Mouse (Mus musculus) heart, embryonic 14.5 days (tissue): ENCODE data around the gene Rassf7. TPM values are rescaled to one million over a fixed set of nuclear protein-coding genes. Genes with fewer than 3 reads are reported as not detected.
A peak's percentile ranks its signal among the peaks of the same experiment; 100 is the strongest.

ENCODE experiments used
- ATAC-seq: fragments of 200-750 bp; cut with Nextera tagmentation; 2 replicates; pipeline ENCODE4 v1.8.0; 2017; ENCODE audit warnings: low read depth, moderate TSS enrichment; ENCODE audit not compliant: insufficient number of reproducible peaks, insufficient read depth, low FRiP score
- H3K27ac ChIP-seq, 2 experiments: fragments of 200-500 bp in 1 of 2; fragments of 300-500 bp in 1 of 2; sonication (generic) in 1 of 2; replicated peaks in 1 of 2; 2 replicates each; pipeline ENCODE4 v1.5.1; 2012 to 2014; ENCODE audit warnings: low read depth in 2 of 2, low read length in 2 of 2, control low read depth in 1 of 2, mild to moderate bottlenecking in 1 of 2, mixed read lengths in 1 of 2; ENCODE audit not compliant: control insufficient read depth in 1 of 2, insufficient read depth in 1 of 2
- H3K27me3 ChIP-seq: fragments of 300-500 bp; sonication (generic); 2 replicates; pipeline ENCODE4 v1.6.1; 2014; ENCODE audit warnings: mild to moderate bottlenecking, low read length, control low read depth; ENCODE audit not compliant: control insufficient read depth, insufficient read depth
- H3K36me3 ChIP-seq: fragments of 300-500 bp; sonication (generic); 2 replicates; pipeline ENCODE4 v1.6.1; 2014; ENCODE audit warnings: mild to moderate bottlenecking, control low read depth, low read length, mixed read lengths; ENCODE audit not compliant: control insufficient read depth, insufficient read depth
- H3K4me1 ChIP-seq, 2 experiments: fragments of 200-500 bp in 1 of 2; fragments of 300-500 bp in 1 of 2; sonication (generic) in 1 of 2; 2 replicates each; pipeline ENCODE4 v1.6.1; 2012 to 2014; ENCODE audit warnings: low read length in 2 of 2, control low read depth in 1 of 2, mixed read lengths in 1 of 2; ENCODE audit not compliant: control insufficient read depth in 2 of 2, insufficient read depth in 2 of 2
- H3K4me2 ChIP-seq: fragments of 300-500 bp; sonication (generic); 2 replicates; pipeline ENCODE4 v1.6.1; 2014; ENCODE audit warnings: mild to moderate bottlenecking, low read length
- H3K4me3 ChIP-seq, 2 experiments: fragments of 200-500 bp in 1 of 2; fragments of 300-500 bp in 1 of 2; sonication (generic) in 1 of 2; 2 replicates each; pipeline ENCODE4 v1.5.1; 2012 to 2014; ENCODE audit warnings: low read length in 2 of 2, mild to moderate bottlenecking in 2 of 2, control low read depth in 1 of 2, low read depth in 1 of 2, moderate library complexity in 1 of 2; ENCODE audit not compliant: control insufficient read depth in 1 of 2, insufficient read depth in 1 of 2
- H3K9ac ChIP-seq: fragments of 300-500 bp; sonication (generic); 2 replicates; pipeline ENCODE4 v1.6.1; 2014; ENCODE audit warnings: mild to moderate bottlenecking, low read length
- H3K9me3 ChIP-seq: fragments of 300-500 bp; sonication (generic); 2 replicates; pipeline ENCODE4 v1.6.1; 2016; ENCODE audit warnings: low read length, control low read depth; ENCODE audit not compliant: control insufficient read depth
- whole genome bisulfite sequencing: fragments of 180-500 bp; shearing (Covaris S2); extraction: QIAGEN DNeasy Blood & Tissue Kit; methylation state at CpG from one replicate; pipeline ENCODE4 v1.1.7; 2014; 5-methylcytosine and 5-hydroxymethylcytosine counted together
- microRNA counts: library from miRNA; unstranded; fragments of <30 nt; microRNA quantifications from one replicate; lab custom pipeline; 2016
- microRNA-seq: library from miRNA; unstranded; fragments of <30 nt; microRNA quantifications from one replicate; pipeline ENCODE4, GENCODE M21; 2016
- polyA plus RNA-seq: library from polyadenylated mRNA; unstranded; fragments of >200 nt; fragmentation: Nextera tagmentation; extraction: Ambion mirVana; gene quantifications from 2 replicates; pipeline ENCODE4 v1.2.1, GENCODE M21; 2014

Gene Rassf7
- polyA plus RNA-seq, 1 experiment from 2014 or later, result 12.4 TPM

DNA sequence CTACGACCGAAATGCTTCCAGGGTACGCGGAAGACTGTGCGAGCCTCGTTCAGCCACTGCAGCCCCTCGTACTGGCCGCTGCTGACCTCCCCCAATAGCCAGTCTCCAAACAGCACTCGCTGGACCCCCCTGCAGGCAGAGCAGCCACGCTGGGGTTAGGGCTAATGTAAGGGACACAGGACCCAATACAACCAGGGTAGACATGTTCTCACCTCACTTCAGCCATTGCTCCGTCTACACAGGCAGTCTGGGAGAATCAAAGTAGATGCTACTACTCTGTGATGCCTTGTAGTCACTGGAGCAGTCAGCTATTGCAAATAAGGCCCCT is 49.7 kb downstream of the Rassf7 start:
- Histone ChIP-seq H3K4me3 (peak overlapping the region in 1 of 2 experiments; percentile 67; a peak in 1 of 4 replicates), H3K4me2 (peak overlapping the region; percentile 91), H3K36me3 (peaks cover 40% of the 10 kb centered on the region), H3K4me1 (peaks cover 8 to 13% of the 10 kb centered on the region in 2 experiments; a peak in 2 of 4 replicates), H3K27me3 (no peaks in the 10 kb centered on the region), H3K9me3 (no peaks in the 10 kb centered on the region), H3K9ac (no peak overlapping the region), H3K27ac (no peak overlapping the region)
- WGBS, result 29% methylated on average over 11 of the region's 11 CpGs
- ATAC-seq, result no peak

GRCm38 (mm10) chr7:141265739-141266561 is 50.3 kb downstream of the Rassf7 start, which contains the start of gene Irf7:
Irf7 (minus strand) TSS chr7:141266481.
- Histone ChIP-seq H3K4me2 (peak within 1 kb of the TSS; percentile 91), H3K36me3 (peaks cover 34% of the 10 kb centered on the region), H3K4me3 (peak within 1 kb of the TSS; percentile 60 to 67), H3K27me3 (no peaks in the 10 kb centered on the region), H3K9ac (peak within 1 kb of the TSS; percentile 78), H3K27ac (no peak within 1 kb of the TSS), H3K4me1 (peaks cover 8 to 13% of the 10 kb centered on the region in 2 experiments; a peak in 2 of 4 replicates), H3K9me3 (no peaks in the 10 kb centered on the region)
- WGBS, result 11% methylated on average over 25 of the region's 25 CpGs
- peak; percentile 29; the same call in 1 of the 2 replicates for ATAC-seq

MicroRNAs within 50 kb of the gene (microRNA counts, 519-probe panel; counts per million panel counts)
- microRNA mmu-miR-210 (lab: Ali Mortazavi, UCI), result 6,246 counts per million, percentile 89 among the panel's probes with 10 or more counts

Small RNA genes lying within 50 kb of the gene (microRNA-seq; reads per million reads assigned to microRNA genes)
- 989 reads per million, percentile 78 among the genes with 10 or more reads in this experiment for gene Mir210

Other genes with a start within 250 kb of the Rassf7 start
- gene Ifitm1, start 248.6 kb upstream of the Rassf7 start, polyA plus RNA-seq, result 7.4 and 8.3 TPM in 2 replicates
- gene Ifitm3, start 205.1 kb upstream of the Rassf7 start, polyA plus RNA-seq, result 89.6 and 105 TPM in 2 replicates
- 0.43 and 0.97 TPM in 2 replicates for gene Ifitm6, start 197.9 kb upstream of the Rassf7 start, polyA plus RNA-seq
- gene Gm17387, start 186.7 kb upstream of the Rassf7 start, polyA plus RNA-seq, result not detected in 2 replicates
- gene B4galnt4, start 154.8 kb upstream of the Rassf7 start, polyA plus RNA-seq, result 0.27 and 0.66 TPM in 2 replicates
- 0.23 TPM in 1 of 2 replicates, not detected in the other for gene Pkp3, start 137.6 kb upstream of the Rassf7 start, polyA plus RNA-seq
- 2.8 TPM in 2 replicates for gene Sigirr, start 115.3 kb upstream of the Rassf7 start, polyA plus RNA-seq
- gene Ano9, start 98.1 kb upstream of the Rassf7 start, polyA plus RNA-seq, result 0.34 TPM in 1 of 2 replicates, not detected in the other
- gene Ptdss2, start 93.5 kb upstream of the Rassf7 start, polyA plus RNA-seq, result 51.8 and 65.6 TPM in 2 replicates
- 109 and 116 TPM in 2 replicates for gene Rnh1, start 43.0 kb upstream of the Rassf7 start, polyA plus RNA-seq
- 93.9 and 96.7 TPM in 2 replicates for gene Hras, start 21.9 kb upstream of the Rassf7 start, polyA plus RNA-seq
- gene Lrrc56, start 21.7 kb upstream of the Rassf7 start, polyA plus RNA-seq, result 1.6 and 2.8 TPM in 2 replicates
- gene Lmntd2, start 1.8 kb upstream of the Rassf7 start, polyA plus RNA-seq, result 0.46 and 0.62 TPM in 2 replicates
- 41.3 and 44.4 TPM in 2 replicates for gene Phrf1, start 12.9 kb downstream of the Rassf7 start, polyA plus RNA-seq
- 2.8 and 4.7 TPM in 2 replicates for gene Irf7, start 50.6 kb downstream of the Rassf7 start, polyA plus RNA-seq
- gene Cdhr5, start 60.9 kb downstream of the Rassf7 start, polyA plus RNA-seq, result not detected in 2 replicates
- 1.6 and 2.3 TPM in 2 replicates for gene Sct, start 63.3 kb downstream of the Rassf7 start, polyA plus RNA-seq
- not detected in 2 replicates for gene Drd4, start 76.1 kb downstream of the Rassf7 start, polyA plus RNA-seq
- 36.9 and 42.1 TPM in 2 replicates for gene Deaf1, start 111.8 kb downstream of the Rassf7 start, polyA plus RNA-seq
- 17.6 and 22.2 TPM in 2 replicates for gene Tmem80, start 111.9 kb downstream of the Rassf7 start, polyA plus RNA-seq
- gene Eps8l2, start 123.0 kb downstream of the Rassf7 start, polyA plus RNA-seq, result 0.76 TPM in 1 of 2 replicates, not detected in the other
- 216 and 221 TPM in 2 replicates for gene Taldo1, start 176.3 kb downstream of the Rassf7 start, polyA plus RNA-seq
- 25.6 and 30.2 TPM in 2 replicates for gene Gatd1, start 198.3 kb downstream of the Rassf7 start, polyA plus RNA-seq
- 1.6 and 2.1 TPM in 2 replicates for gene Cend1, start 213.6 kb downstream of the Rassf7 start, polyA plus RNA-seq
- gene Slc25a22, start 222.0 kb downstream of the Rassf7 start, polyA plus RNA-seq, result 13.0 and 13.3 TPM in 2 replicates
- 6.1 and 7.1 TPM in 2 replicates for gene Pidd1, start 228.2 kb downstream of the Rassf7 start, polyA plus RNA-seq
- gene Rplp2, start 231.5 kb downstream of the Rassf7 start, polyA plus RNA-seq, result 874 and 975 TPM in 2 replicates
- gene Pnpla2, start 239.3 kb downstream of the Rassf7 start, polyA plus RNA-seq, result 48.7 and 49.0 TPM in 2 replicates
- 20.4 and 25.6 TPM in 2 replicates for gene Cracr2b, start 245.2 kb downstream of the Rassf7 start, polyA plus RNA-seq